Mouse (Mus musculus): ENCODE results near the gene Ctxn2.

DNA sequence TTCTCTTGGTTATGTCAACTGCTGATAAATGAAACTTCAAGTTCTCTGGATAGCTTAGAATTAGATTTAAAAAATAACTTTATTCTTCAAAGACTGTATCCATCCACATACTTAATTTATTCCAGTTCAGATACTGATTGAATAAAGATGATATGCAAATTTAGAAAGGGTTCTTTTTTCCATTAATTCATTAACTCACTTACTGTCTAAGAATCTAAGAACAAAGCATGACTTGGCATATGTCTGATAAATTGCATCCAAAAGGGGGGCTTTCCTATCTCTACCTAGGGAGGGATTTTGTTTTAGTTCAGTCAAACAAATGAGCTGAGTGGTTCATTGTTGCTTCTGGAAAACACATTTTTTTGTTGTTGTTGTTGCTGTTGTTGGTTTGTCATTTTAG lies 5.8 kb downstream of the Ctxn2 start:
- TF ChIP-seq ZC3H11A (IDR thresholded peaks at IDR 0.05; ENCODE audit: low read depth, low read length): no peak
- no peak for TF ChIP-seq MAFK (IDR thresholded peaks at IDR 0.05; ENCODE audit: insufficient replicate concordance, low read length)
